Mouse (Mus musculus) cerebellum, adult 2 months (tissue): ENCODE data around the gene Cnot11. TPM values are rescaled to one million over a fixed set of nuclear protein-coding genes. Genes with fewer than 3 reads are reported as not detected.

Experiments used
- DNase-seq, 2 experiments: peaks; one replicate each; pipeline ENCODE4 v3.0.0; 2021
- H3K27ac ChIP-seq: fragments of 200-500 bp; 2 replicates; pipeline ENCODE4 v1.5.1; 2012; ENCODE audit warnings: low read length, control low read depth, inconsistent platforms; ENCODE audit not compliant: insufficient read depth
- H3K27me3 ChIP-seq: fragments of 200-500 bp; 2 replicates; pipeline ENCODE4 v1.6.1; 2012; ENCODE audit warnings: inconsistent platforms, mild to moderate bottlenecking, low read length, moderate library complexity; ENCODE audit not compliant: control insufficient read depth, insufficient read depth
- H3K4me1 ChIP-seq: fragments of 200-500 bp; 2 replicates; pipeline ENCODE4 v1.6.1; 2011; ENCODE audit warnings: low read length; ENCODE audit not compliant: control insufficient read depth, insufficient read depth
- H3K4me3 ChIP-seq: fragments of 200-500 bp; replicated peaks from 2 replicates; pipeline ENCODE3; 2011; ENCODE audit warnings: mild to moderate bottlenecking, low read depth, low read length, control low read depth; ENCODE audit not compliant: insufficient read depth
- CTCF ChIP-seq: fragments of 200-500 bp; IDR thresholded peaks from 2 replicates; pipeline ENCODE4 v1.5.1; 2011; ENCODE audit warnings: low read depth, mild to moderate bottlenecking, control low read depth, low read length, moderate library complexity, borderline replicate concordance; ENCODE audit not compliant: insufficient read depth
- POLR2A ChIP-seq: fragments of 200-500 bp; IDR thresholded peaks from 2 replicates; pipeline ENCODE4 v1.6.1; 2011; ENCODE audit warnings: low read length, control low read depth, borderline replicate concordance; ENCODE audit not compliant: insufficient read depth
- WGBS: fragments of 180-500 bp; shearing (Covaris S2); methylation state at CpG from one replicate; pipeline ENCODE4 v1.1.7; 2018; 5-methylcytosine and 5-hydroxymethylcytosine counted together
- polyA plus RNA-seq: library from polyadenylated mRNA; depleted of rRNA; stranded (reverse); fragments of >200 nt; gene quantifications from 2 replicates; pipeline ENCODE4 v1.2.3, GENCODE M21; 2012

Cnot11 gene
- polyA plus RNA-seq, 1 experiment, result 21.0 TPM

DNA sequence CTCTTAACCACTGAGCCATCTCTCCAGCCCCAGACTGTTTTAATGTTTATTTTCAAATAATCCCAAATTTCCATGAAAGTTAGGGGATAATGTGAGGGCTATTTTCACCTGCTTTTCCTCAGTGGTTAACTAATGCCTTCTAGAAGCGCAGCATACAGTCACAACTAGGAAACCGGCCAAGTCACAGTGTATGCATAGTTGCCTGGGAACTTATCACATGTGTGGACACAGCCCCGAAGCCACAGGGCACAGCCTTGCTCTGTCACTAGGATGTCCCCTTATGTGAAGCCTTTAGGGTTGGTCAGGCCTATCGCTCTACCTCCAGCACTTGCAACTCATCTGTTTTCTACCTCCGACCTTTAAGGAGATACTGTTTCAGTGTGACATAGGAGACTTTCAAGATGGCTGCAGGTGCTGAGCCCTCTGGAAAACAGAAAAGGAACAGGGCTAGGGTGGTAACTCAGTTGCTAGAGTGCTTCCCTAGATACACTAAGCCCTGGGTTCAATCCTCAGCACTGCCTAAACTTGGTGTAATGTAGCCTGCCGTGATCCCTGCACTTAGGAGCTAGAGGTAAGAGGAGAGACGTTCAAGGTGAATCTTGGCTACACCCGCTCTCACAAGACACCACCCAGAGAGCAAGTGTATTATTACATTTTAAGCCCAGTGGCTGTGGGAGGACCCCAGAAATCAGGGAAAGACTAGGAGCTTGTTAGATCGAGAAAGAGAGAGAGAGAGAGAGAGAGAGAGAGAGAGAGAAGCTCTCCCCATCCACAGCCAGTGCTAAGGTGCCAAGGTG, 8.2 kb upstream of the Cnot11 start:
- H3K27ac ChIP-seq, result no peak overlapping the region
- H3K4me1 ChIP-seq, result no peaks in the 10 kb centered on the region
- TF ChIP-seq POLR2A, result no peak
- no peak for TF ChIP-seq CTCF
- no peak overlapping the region for H3K4me3 ChIP-seq
- WGBS, result 80% methylated on average over 9 of the region's 9 CpGs
- no peaks in the 10 kb centered on the region for H3K27me3 ChIP-seq
- no peak for DNase-seq

DNA sequence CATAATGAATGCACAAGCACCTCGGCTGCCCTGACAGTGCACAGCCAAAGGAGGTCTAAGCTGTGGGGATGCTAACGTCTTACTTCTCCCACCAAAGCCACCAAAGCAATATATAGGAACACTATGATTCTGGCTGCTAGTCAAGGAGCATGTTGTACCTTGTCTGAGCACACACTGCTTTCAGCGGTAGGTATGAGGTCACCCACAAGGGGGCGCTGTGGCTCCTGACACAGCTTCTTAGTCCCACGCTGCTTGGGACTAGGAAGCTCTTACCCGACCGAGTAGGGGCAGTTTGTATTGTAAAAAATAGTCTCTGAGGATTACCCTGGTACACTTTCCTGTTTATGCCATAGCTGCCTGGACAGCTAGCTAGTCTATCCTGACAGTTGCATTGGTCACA, 7.4 kb upstream of the Cnot11 start:
- 11% methylated on average over 7 of the region's 7 CpGs for WGBS
- Histone ChIP-seq H3K27me3 (no peaks in the 10 kb centered on the region), H3K4me3 (no peak overlapping the region), H3K27ac (no peak overlapping the region), H3K4me1 (no peaks in the 10 kb centered on the region)
- DNase-seq, result peak; percentile 51 to 70
- TF ChIP-seq CTCF (peak; percentile 82), POLR2A (no peak)

DNA sequence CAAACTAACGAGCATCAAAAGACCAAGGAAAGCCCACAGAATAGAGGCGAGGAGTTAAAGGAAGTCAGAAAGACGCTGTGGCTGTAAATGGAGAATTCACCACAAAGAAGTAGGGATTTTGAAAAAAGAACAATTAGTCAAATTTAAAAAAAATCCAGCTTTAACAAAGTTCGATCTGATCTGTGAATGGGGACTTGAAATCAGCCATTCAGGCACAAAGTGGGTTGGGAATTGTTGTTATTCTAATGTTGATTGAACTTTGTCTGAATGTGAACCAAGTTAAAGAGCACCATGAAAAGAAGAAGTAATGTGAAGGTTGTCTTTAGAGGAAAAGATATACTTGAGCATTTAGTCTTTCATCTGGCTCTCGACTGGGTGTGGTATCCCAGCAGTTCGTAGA, 6.5 kb upstream of the Cnot11 start:
- no peak for DNase-seq
- Histone ChIP-seq H3K27me3 (no peaks in the 10 kb centered on the region), H3K27ac (no peak overlapping the region), H3K4me1 (no peaks in the 10 kb centered on the region), H3K4me3 (no peak overlapping the region)
- WGBS, result 76% methylated on average over 6 of the region's 6 CpGs
- TF ChIP-seq CTCF, result no peak
- TF ChIP-seq POLR2A, result no peak

DNA sequence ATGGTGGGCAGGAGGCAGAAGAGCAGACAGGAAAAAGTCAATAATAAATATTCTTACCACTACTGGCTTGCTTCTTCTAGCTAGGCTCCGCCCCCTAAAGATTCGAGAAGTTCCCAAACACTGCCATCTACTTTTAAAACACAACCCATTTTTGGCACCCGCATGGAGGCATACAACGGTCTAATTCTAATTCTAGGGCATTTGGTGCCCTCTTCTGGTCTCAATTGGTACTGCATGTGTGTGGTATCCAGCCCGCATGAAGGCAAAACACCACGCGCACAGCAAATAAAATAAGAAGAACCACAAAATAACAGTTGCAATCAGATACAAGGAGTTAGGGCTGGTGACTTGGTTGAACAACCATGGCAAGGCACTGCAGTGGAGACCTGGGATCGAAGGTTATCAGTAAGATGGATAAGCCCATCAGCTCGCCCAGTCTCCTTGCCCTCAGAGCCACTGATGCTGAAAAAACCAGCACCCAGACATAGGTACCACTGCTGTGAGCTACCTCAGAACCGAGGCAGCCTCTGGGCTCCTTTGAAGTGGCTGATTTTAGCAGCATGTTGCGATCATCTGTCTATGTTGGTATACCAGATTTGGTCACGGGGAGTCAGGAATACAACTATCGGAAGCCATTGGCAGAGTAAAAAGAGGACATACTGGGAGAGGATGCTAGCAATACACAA, 4.4 kb upstream of the Cnot11 start:
- no peaks in the 10 kb centered on the region for H3K4me1 ChIP-seq
- no peak for TF ChIP-seq POLR2A
- TF ChIP-seq CTCF, result peak; percentile 82
- no peak overlapping the region for H3K27ac ChIP-seq
- DNase-seq, result peak; percentile 74 to 79
- H3K27me3 ChIP-seq, result no peaks in the 10 kb centered on the region
- H3K4me3 ChIP-seq, result no peak overlapping the region
- WGBS, result 33% methylated on average over 13 of the region's 13 CpGs

DNA sequence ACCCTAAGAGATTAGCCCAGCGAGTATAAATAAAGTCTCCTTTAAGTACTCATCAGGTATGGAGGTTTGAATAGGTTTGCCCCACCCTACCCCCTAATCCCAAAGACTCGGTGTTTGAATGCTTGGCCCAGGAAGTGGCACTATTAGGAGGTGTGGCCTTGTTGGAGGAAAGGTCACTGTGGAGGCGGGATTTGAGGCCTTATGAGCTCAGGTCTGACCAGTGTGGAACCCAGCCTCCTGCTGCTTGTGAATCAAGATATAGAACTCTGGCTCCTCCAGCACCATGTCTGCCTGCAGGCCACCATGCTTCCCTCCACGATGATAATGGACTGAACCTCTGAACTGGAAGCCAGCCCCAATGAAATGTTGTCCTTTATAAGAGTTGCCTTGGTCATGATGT, 3.8 kb upstream of the Cnot11 start:
- WGBS, result 71% methylated on average over 4 of the region's 4 CpGs
- no peak overlapping the region for H3K27ac ChIP-seq
- no peaks in the 10 kb centered on the region for H3K4me1 ChIP-seq
- H3K27me3 ChIP-seq, result no peaks in the 10 kb centered on the region
- TF ChIP-seq POLR2A, result no peak
- TF ChIP-seq CTCF, result no peak
- no peak for DNase-seq
- no peak overlapping the region for H3K4me3 ChIP-seq

DNA sequence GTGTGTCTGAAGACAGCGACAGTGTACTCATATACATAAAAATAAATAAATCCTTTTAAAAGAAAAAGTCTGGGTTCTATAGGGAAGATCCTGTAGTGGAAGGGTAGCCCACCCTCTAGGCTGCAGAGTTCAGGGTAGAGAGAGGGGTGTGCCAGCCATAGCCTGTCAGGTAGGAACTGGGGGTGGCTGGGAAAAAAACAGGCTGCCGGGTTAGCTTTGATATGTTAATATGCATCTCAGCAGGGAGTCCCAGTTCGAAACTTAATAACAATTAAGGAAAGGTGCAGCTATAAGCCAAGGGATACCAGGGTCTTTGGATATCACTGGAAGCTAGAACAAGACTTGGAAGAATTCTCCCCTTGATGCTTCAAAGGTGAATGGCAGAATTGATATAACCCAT, 875 bp upstream of the Cnot11 start:
- no peak for TF ChIP-seq CTCF
- TF ChIP-seq POLR2A, result no peak
- Histone ChIP-seq H3K27me3 (no peaks in the 10 kb centered on the region), H3K4me3 (no peak overlapping the region), H3K4me1 (peaks cover 4% of the 10 kb centered on the region; the same call in 1 of the 2 replicates), H3K27ac (no peak overlapping the region)
- DNase-seq, result no peak
- 19% methylated on average over 3 of the region's 3 CpGs for WGBS

DNA sequence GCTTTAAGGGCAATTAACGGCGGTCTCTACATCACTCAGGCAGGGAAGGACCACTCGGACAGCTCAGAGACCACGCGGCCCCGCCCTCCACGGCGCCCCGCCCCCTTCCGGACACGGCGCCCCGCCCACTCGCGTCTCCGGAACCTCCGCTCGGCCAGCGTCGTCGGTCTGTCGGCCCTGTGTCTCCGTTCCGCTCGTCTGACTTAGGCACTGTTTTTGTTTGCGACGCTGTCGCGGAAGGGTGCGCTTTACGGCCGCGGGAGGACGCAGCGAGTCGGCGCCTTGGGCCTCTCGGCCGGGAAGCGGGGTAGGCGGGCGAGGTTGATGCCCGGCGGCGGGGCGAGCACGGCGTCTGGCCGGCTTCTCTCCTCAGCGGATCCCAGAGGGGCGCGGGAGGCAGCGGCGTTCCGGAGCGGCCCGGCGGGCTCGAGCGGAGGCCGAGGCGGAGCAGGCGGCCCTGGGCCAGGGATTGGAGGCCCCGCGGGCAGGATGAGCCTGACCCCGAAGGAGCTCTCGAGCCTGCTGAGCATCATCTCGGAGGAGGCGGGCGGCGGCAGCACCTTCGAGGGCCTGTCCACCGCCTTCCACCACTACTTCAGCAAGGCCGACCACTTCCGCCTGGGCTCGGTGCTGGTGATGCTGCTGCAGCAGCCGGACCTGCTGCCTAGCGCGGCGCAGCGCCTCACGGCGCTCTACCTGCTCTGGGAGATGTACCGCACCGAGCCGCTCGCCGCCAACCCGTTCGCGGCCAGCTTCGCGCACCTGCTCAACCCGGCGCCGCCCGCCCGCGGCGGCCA, 921 bp downstream of the Cnot11 start:
- WGBS, result under 1% methylated on average over 96 of the region's 100 CpGs
- no peak for TF ChIP-seq CTCF
- TF ChIP-seq POLR2A, result peak; percentile 63
- DNase-seq, result peak; percentile 99 to 100
- no peaks in the 10 kb centered on the region for H3K27me3 ChIP-seq
- peaks cover 4% of the 10 kb centered on the region; the same call in 1 of the 2 replicates for H3K4me1 ChIP-seq
- H3K4me3 ChIP-seq, result peak overlapping the region; percentile 72
- H3K27ac ChIP-seq, result peak overlapping the region; percentile 58

DNA sequence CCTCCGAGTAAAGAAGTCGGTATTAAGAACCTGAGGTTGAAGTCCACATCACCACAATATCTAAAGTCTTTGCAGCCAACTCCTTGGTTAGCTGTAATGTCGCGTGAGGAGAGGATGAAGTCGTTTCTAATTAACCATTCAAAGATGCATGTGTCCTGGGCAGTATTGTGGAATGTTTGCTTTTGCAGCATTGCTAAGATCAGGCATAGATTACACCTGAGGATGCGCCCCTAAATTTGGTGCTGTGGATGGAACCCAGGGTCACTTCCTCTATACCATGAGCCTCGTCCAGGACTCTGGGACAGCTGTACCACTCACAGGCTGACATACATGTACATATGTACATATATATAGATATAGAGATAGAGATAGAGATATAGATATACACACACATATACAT, 1.9 kb downstream of the Cnot11 start:
- Histone ChIP-seq H3K27ac (no peak overlapping the region), H3K4me1 (peaks cover 4% of the 10 kb centered on the region; the same call in 1 of the 2 replicates), H3K4me3 (peak overlapping the region; percentile 72), H3K27me3 (no peaks in the 10 kb centered on the region)
- WGBS, result 20% methylated on average over 7 of the region's 7 CpGs
- no peak for DNase-seq
- TF ChIP-seq CTCF (no peak), POLR2A (no peak)
